Mouse (Mus musculus) ES-Bruce4 (cell line): ENCODE results near the gene A3galt2. TPM values are rescaled to one million over a fixed set of nuclear protein-coding genes. Genes with fewer than 3 reads are reported as not detected.

ENCODE experiments used
- H3K27ac ChIP-seq: 2 replicates; pipeline ENCODE4 v1.5.1; 2012; ENCODE audit warnings: low read length, inconsistent platforms; ENCODE audit not compliant: insufficient read depth
- H3K27me3 ChIP-seq: 2 replicates; pipeline ENCODE4 v1.6.1; 2012; ENCODE audit warnings: mild to moderate bottlenecking, low read length, inconsistent platforms; ENCODE audit not compliant: control insufficient read depth, poor library complexity, insufficient read depth, severe bottlenecking
- H3K36me3 ChIP-seq: 2 replicates; pipeline ENCODE4 v1.6.1; 2012; ENCODE audit warnings: inconsistent platforms, mild to moderate bottlenecking, low read length, moderate library complexity; ENCODE audit not compliant: control insufficient read depth, poor library complexity, insufficient read depth, severe bottlenecking
- H3K4me1 ChIP-seq: one replicate; pipeline ENCODE4 v1.8.1; 2011; ENCODE audit warnings: low read length; ENCODE audit not compliant: control insufficient read depth, insufficient read depth
- H3K4me3 ChIP-seq: 2 replicates; pipeline ENCODE4 v1.5.1; 2011; ENCODE audit warnings: low read depth, mild to moderate bottlenecking, low read length
- H3K9ac ChIP-seq: 2 replicates; pipeline ENCODE4 v1.6.1; 2012; ENCODE audit warnings: low read depth, mild to moderate bottlenecking, inconsistent platforms; ENCODE audit not compliant: poor library complexity, severe bottlenecking
- H3K9me3 ChIP-seq: replicated peaks from 2 replicates; pipeline ENCODE4 v1.6.1; 2012; ENCODE audit warnings: mild to moderate bottlenecking, low read length, inconsistent platforms; ENCODE audit not compliant: control insufficient read depth, poor library complexity, insufficient read depth, severe bottlenecking
- CTCF ChIP-seq: IDR thresholded peaks from one replicate; pipeline ENCODE4 v1.8.1; 2011; ENCODE audit warnings: low read depth, low read length
- EP300 ChIP-seq: IDR thresholded peaks from 2 replicates; pipeline ENCODE4 v1.6.1; 2011; ENCODE audit warnings: low read depth, low read length; ENCODE audit not compliant: insufficient read depth
- POLR2A ChIP-seq: IDR thresholded peaks from one replicate; pipeline ENCODE4 v1.8.1; 2011; ENCODE audit warnings: low read length; ENCODE audit not compliant: insufficient read depth
- polyA plus RNA-seq: library from polyadenylated mRNA; stranded (reverse); fragments of >200 nt; gene quantifications from 2 replicates; pipeline ENCODE4 v1.2.4, GENCODE M21; 2011; ENCODE audit warnings: low read depth; ENCODE audit not compliant: missing spikeins, insufficient read depth, insufficient read length

A3galt2 gene
- polyA plus RNA-seq, 1 experiment, result not detected

GRCm38 (mm10) chr4:128730271-128730670, 24.9 kb upstream of the A3galt2 start:
- H3K36me3 ChIP-seq, result no peaks in the 10 kb centered on the region
- no peak overlapping the region for H3K27ac ChIP-seq
- no peak overlapping the region for H3K4me3 ChIP-seq
- H3K9ac ChIP-seq, result no peak overlapping the region
- H3K9me3 ChIP-seq, result no peaks in the 10 kb centered on the region
- TF ChIP-seq EP300, result no peak
- TF ChIP-seq CTCF, result no peak
- TF ChIP-seq POLR2A, result no peak
- peaks cover 3% of the 10 kb centered on the region for H3K4me1 ChIP-seq
- no peaks in the 10 kb centered on the region for H3K27me3 ChIP-seq

GRCm38 (mm10) chr4:128732794-128733193, 22.4 kb upstream of the A3galt2 start:
- no peaks in the 10 kb centered on the region for H3K36me3 ChIP-seq

DNA sequence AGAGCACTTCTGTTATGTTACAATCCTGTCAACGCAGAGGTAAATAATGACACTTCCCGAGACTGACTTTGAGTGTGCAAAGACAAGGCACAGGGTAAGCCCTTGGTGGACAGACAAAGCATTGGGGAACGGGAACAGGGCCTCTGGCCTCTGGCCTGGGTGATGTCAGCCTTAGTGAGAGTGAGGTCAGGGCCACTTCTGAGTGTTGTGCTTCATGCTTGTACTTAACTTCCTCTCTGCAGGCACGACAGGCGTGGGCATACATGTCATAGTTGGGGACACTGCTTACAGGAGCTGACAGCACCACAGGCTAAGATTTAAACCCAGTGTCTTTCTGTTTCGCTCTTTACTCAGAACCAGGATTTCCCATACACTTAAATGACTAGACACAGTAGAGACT, 21.7 kb upstream of the A3galt2 start:
- Histone ChIP-seq H3K9ac (no peak overlapping the region), H3K4me3 (no peak overlapping the region), H3K9me3 (no peaks in the 10 kb centered on the region), H3K4me1 (peaks cover 10% of the 10 kb centered on the region), H3K27ac (no peak overlapping the region), H3K36me3 (no peaks in the 10 kb centered on the region), H3K27me3 (no peaks in the 10 kb centered on the region)
- no peak for TF ChIP-seq CTCF
- TF ChIP-seq POLR2A, result no peak
- TF ChIP-seq EP300, result no peak

More at GRCm38 (mm10) chr4:128732794-128733193, 22.4 kb upstream of the A3galt2 start:
- Histone ChIP-seq H3K9ac (no peak overlapping the region), H3K27ac (no peak overlapping the region), H3K27me3 (no peaks in the 10 kb centered on the region), H3K4me1 (peaks cover 8% of the 10 kb centered on the region), H3K9me3 (no peaks in the 10 kb centered on the region), H3K4me3 (no peak overlapping the region)
- no peak for TF ChIP-seq CTCF
- TF ChIP-seq POLR2A, result no peak
- no peak for TF ChIP-seq EP300

- TF ChIP-seq POLR2A (no peak), CTCF (no peak), EP300 (no peak)
Measured at GRCm38 (mm10) chr4:128734217-128734616, 20.9 kb upstream of the A3galt2 start.

GRCm38 (mm10) chr4:128734721-128735671, 20.2 kb upstream of the A3galt2 start:
- no peaks in the 10 kb centered on the region for H3K36me3 ChIP-seq
- H3K4me1 ChIP-seq, result peaks cover 10% of the 10 kb centered on the region
- H3K27me3 ChIP-seq, result no peaks in the 10 kb centered on the region
- H3K9ac ChIP-seq, result no peak overlapping the region
- no peak overlapping the region for H3K27ac ChIP-seq
- H3K4me3 ChIP-seq, result no peak overlapping the region
- TF ChIP-seq POLR2A, result no peak
- TF ChIP-seq EP300, result 0 out of 2 replicates have a peak, but pooled peaks have one; percentile 63
- H3K9me3 ChIP-seq, result no peaks in the 10 kb centered on the region

More at GRCm38 (mm10) chr4:128734217-128734616, 20.9 kb upstream of the A3galt2 start:
- Histone ChIP-seq H3K9ac (no peak overlapping the region), H3K4me1 (peaks cover 10% of the 10 kb centered on the region), H3K27me3 (no peaks in the 10 kb centered on the region), H3K9me3 (no peaks in the 10 kb centered on the region), H3K4me3 (no peak overlapping the region), H3K27ac (no peak overlapping the region), H3K36me3 (no peaks in the 10 kb centered on the region)

DNA sequence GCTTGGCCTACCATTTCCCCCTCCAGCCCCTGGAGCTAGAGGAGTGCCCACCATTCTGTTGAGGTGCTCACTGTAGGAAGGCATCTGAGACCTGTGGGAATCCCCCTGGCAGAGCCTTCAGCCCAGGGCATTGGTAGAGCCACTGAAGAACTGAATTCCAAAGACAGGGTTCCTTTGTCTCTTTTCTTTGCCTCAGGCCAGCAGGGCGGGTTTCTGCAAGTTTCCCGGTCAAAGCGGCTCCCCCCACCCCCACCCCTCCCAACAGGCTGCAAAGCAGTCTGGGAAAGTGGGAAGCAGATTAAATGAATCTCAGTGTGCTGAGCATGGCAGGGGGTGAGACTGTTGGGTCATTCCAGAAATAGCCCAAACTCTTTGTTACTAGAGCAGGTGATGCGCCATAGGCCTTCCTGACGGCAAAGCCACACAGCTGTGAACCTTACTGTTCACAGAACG, 18.0 kb upstream of the A3galt2 start:
- peak; percentile 81 for TF ChIP-seq EP300
- TF ChIP-seq POLR2A, result no peak
- H3K36me3 ChIP-seq, result no peaks in the 10 kb centered on the region
- peak overlapping the region; percentile 21; the same call in 1 of the 2 replicates for H3K4me3 ChIP-seq
- H3K9me3 ChIP-seq, result no peaks in the 10 kb centered on the region
- no peaks in the 10 kb centered on the region for H3K27me3 ChIP-seq
- peaks cover 10% of the 10 kb centered on the region for H3K4me1 ChIP-seq
- H3K27ac ChIP-seq, result peak overlapping the region; percentile 79
- no peak overlapping the region for H3K9ac ChIP-seq
